Mouse (Mus musculus): ENCODE measurements at regions not wholly inside any gene's neighbourhood (a gene's known extent, or its start where the extent isn't known, plus 50 kb on each side); places are given as distances from the start of the nearest gene placed in this dataset.

DNA sequence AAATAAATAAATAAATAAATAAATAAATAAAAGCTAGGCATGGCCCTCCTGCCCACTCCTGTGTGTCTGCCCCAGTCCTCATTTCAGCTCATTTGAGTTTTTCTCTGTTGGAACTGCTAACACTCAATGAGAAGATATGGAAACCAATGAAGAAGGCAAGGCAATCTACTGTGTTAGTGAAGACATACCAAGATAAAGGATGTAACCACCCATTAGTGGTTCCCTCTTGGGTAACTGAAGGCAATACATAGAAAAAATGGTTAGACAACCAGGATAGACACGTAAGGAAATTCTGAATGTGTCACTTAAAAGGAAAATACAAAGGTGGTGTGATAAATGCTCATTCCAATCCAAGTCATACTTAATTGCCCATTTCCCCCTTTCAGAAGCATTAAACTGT, 140.9 kb upstream of the Slc7a11 start:
- Histone ChIP-seq H3K27me3 (ENCODE audit: poor library complexity, severe bottlenecking) (no peaks in the 10 kb centered on the region), H3K4me1 (no peaks in the 10 kb centered on the region), H3K9me3 (no peaks in the 10 kb centered on the region), H3K27ac (no peak overlapping the region), H3K4me3 (no peak overlapping the region), H3K36me3 (replicated peaks) (no peaks in the 10 kb centered on the region)
- 100% methylated on average over 1 of the region's 1 CpGs for WGBS
- DNase-seq (ENCODE audit: extremely low spot score, low spot score): no peak

DNA sequence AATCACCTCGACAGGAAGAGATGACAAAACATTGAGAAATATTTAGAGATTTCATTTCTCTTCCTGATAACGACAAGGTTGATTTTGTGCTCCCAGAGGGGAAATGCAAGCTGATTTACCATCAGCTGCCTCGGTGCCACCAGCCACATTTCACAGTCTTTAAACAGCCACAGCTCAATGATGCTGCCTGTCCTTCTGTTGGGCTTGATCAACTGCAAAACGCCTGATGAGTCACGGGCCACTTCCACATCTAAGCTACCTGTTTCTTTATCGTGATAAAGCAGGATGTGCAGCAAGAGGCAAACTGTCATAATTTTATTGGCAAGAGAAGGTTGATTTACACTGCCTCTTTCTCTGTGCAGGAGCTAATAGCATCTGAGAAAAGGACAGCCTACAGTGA, 140.1 kb upstream of the Slc7a11 start:
- Histone ChIP-seq H3K36me3 (replicated peaks) (no peaks in the 10 kb centered on the region), H3K27me3 (ENCODE audit: poor library complexity, severe bottlenecking) (no peaks in the 10 kb centered on the region), H3K4me3 (no peak overlapping the region), H3K27ac (no peak overlapping the region), H3K4me1 (no peaks in the 10 kb centered on the region), H3K9me3 (no peaks in the 10 kb centered on the region)
- 87% methylated on average over 6 of the region's 6 CpGs for WGBS
- no peak for DNase-seq (ENCODE audit: extremely low spot score, low spot score)

DNA sequence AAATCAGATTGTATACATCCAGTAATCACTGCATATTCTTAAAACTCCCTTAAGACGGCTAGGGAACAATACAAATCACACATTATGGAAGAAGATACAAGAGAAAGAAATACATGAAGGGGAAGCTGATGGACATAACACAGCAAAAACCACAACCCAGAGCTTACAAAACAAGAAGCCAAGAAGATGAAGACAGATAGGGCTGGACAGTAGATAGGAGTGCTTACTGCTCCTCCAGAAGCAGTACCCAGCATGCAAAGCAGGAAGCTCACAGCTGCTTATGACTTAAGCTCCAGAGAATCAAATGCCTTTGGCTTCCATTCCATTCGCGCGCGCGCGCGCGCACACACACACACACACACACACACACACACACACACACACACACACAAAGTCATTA, 131.0 kb upstream of the Slc7a11 start:
- Histone ChIP-seq H3K36me3 (replicated peaks) (no peaks in the 10 kb centered on the region), H3K4me1 (no peaks in the 10 kb centered on the region), H3K27me3 (ENCODE audit: poor library complexity, severe bottlenecking) (no peaks in the 10 kb centered on the region), H3K27ac (no peak overlapping the region), H3K4me3 (no peak overlapping the region), H3K9me3 (peaks cover 3% of the 10 kb centered on the region; the same call in 1 of the 2 replicates)
- DNase-seq (ENCODE audit: extremely low spot score, low spot score): no peak
- WGBS: 96% methylated on average over 9 of the region's 9 CpGs

DNA sequence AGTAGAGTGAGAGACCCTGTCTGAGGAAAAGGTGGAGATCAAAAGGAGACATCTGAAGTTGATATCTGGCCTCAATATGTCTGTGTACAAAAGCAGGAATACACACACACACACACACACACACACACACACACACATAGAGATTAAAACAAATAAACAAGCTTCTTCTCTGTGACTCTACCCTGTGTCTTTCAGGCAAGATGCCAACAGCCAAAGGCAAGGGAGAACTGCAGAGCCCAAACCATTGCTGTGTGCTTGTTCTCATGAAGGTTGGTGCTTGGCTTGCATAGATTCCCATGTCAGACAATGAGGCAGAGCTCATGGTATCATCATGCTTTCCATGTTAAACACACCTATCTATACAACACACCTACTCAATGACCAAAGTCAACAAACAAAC, 126.6 kb upstream of the Slc7a11 start:
- Histone ChIP-seq H3K4me1 (peaks cover 10% of the 10 kb centered on the region; the same call in 1 of the 2 replicates), H3K36me3 (replicated peaks) (no peaks in the 10 kb centered on the region), H3K9me3 (peaks cover 3% of the 10 kb centered on the region; the same call in 1 of the 2 replicates), H3K27ac (no peak overlapping the region), H3K27me3 (ENCODE audit: poor library complexity, severe bottlenecking) (no peaks in the 10 kb centered on the region), H3K4me3 (no peak overlapping the region)
- no peak for DNase-seq (ENCODE audit: extremely low spot score, low spot score)

DNA sequence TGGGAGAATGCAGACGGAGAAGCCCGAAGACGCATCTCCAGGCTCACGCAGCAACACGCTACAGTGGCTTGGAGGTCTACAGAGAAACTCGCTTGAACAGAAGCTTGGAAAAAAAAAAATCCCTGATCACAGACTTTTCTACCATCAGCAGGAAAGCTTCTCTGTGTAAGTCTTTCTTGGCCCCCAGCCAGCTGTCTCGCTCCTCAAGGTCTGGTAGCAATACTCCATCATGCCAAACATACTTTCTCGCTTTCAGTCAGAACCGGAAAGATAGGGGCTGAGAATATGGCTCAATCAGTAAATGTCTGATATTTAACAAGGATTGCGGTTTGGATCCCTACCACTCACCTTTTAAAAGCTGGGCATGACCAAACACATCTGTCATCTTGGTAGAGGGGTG, 126.2 kb upstream of the Slc7a11 start:
- 93% methylated on average over 10 of the region's 10 CpGs for WGBS
- Histone ChIP-seq H3K27ac (no peak overlapping the region), H3K9me3 (peaks cover 3% of the 10 kb centered on the region; the same call in 1 of the 2 replicates), H3K4me3 (no peak overlapping the region), H3K27me3 (ENCODE audit: poor library complexity, severe bottlenecking) (no peaks in the 10 kb centered on the region), H3K4me1 (peaks cover 10% of the 10 kb centered on the region; the same call in 1 of the 2 replicates), H3K36me3 (replicated peaks) (no peaks in the 10 kb centered on the region)
- DNase-seq (ENCODE audit: extremely low spot score, low spot score): no peak

DNA sequence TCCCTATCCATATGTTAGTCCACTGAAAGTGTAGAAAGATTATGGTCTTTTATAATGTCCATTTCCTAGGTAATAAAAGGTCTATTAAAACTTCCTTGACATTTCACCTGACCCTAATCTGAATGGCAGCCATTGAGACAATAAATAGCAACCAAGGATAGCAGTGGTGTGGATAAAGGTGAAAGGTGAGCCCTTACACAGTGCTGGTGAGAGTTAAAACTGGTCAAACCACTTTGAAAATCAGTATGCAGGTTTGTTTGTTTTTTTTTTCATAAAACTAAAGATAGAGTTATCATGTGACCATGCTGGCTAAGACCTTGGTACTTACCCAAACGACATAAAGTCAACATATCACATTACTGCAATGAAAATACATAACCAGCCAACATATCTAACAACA, 110.7 kb upstream of the Slc7a11 start:
- no peaks in the 10 kb centered on the region for H3K36me3 ChIP-seq (replicated peaks)
- DNase-seq (ENCODE audit: extremely low spot score, low spot score): no peak
- no peak overlapping the region for H3K4me3 ChIP-seq
- no peaks in the 10 kb centered on the region for H3K27me3 ChIP-seq (ENCODE audit: poor library complexity, severe bottlenecking)
- peaks cover 37% of the 10 kb centered on the region for H3K4me1 ChIP-seq
- H3K27ac ChIP-seq: no peak overlapping the region
- 59% methylated on average over 1 of the region's 1 CpGs for WGBS
- no peaks in the 10 kb centered on the region for H3K9me3 ChIP-seq

DNA sequence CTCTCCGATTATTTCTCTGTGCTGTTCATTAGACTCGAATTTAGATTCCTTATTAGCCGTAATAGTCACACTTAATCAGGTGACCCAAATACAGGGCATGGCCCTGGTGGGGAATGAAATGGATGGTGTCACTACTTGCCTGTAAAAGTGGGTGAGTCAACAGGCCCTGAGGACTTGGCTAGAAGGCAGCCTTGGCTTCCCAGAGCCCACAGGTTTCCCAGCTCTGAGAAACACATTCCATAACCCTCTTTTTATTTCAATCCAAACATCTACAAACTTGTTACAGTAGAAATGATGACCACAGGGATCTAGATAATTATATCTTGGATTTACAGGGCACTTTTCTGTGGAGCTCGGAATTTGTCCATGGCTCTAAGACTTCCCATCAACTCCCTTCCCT, 105.2 kb upstream of the Slc7a11 start:
- H3K9me3 ChIP-seq: no peaks in the 10 kb centered on the region
- WGBS: 92% methylated on average over 4 of the region's 4 CpGs

DNA sequence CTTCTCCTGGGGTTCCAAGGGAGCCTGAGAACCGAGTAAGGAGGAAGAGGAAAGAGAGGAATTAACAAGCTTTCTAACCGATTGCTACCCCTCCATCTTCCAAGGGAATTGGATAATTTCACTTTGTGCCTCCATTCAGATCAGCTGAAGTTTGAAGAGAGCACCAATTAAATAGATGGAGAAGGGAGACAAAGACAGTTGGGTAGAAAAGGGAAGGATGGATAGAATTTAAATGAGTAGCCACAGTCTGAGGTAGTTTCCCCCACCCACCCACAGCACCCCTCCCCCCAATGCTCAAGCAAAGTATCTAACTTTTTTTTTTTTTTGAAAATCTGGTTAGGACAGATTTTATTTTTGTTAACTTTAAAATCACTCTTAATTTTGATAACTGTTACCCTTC, 87.2 kb upstream of the Slc7a11 start:
- Histone ChIP-seq H3K36me3 (replicated peaks) (0 out of 2 replicates have a peak, but pooled peaks cover 3% of the 10 kb centered on the region), H3K27ac (0 out of 2 replicates have a peak overlapping the region, but pooled peaks have one; percentile 9), H3K4me1 (peaks cover 9% of the 10 kb centered on the region; the same call in 1 of the 2 replicates), H3K4me3 (no peak overlapping the region), H3K9me3 (peaks cover 5% of the 10 kb centered on the region; the same call in 1 of the 2 replicates), H3K27me3 (ENCODE audit: poor library complexity, severe bottlenecking) (no peaks in the 10 kb centered on the region)
- DNase-seq (ENCODE audit: extremely low spot score, low spot score): no peak
- WGBS: 20% methylated on average over 2 of the region's 2 CpGs

More for the DNA sequence above, 105.2 kb upstream of the Slc7a11 start:
- Histone ChIP-seq H3K4me3 (no peak overlapping the region), H3K27ac (no peak overlapping the region), H3K36me3 (replicated peaks) (no peaks in the 10 kb centered on the region), H3K27me3 (ENCODE audit: poor library complexity, severe bottlenecking) (no peaks in the 10 kb centered on the region), H3K4me1 (peaks cover 25% of the 10 kb centered on the region)
- no peak for DNase-seq (ENCODE audit: extremely low spot score, low spot score)

DNA sequence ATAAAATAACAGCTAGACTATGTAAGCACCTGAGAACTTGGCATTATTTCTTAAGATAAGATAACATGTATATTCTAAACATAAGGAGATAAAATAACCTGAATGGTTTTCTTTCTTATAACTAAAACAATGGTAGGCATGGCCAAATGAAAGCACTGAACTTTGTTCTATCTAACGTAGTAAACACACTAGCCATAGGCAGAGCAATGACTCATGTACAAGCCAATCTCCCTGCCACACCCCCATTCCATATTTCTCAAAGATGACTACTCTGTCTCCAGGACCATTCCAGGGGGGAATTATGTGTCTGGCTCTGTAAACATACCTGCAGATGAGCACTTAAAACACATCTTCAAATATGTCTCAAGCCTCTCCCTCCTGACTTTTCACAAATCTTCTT, 80.6 kb upstream of the Slc7a11 start:
- Histone ChIP-seq H3K36me3 (replicated peaks) (no peaks in the 10 kb centered on the region), H3K4me3 (no peak overlapping the region), H3K27ac (no peak overlapping the region), H3K27me3 (ENCODE audit: poor library complexity, severe bottlenecking) (no peaks in the 10 kb centered on the region), H3K9me3 (no peaks in the 10 kb centered on the region), H3K4me1 (no peaks in the 10 kb centered on the region)
- DNase-seq (ENCODE audit: extremely low spot score, low spot score): no peak
- 97% methylated on average over 1 of the region's 1 CpGs for WGBS

DNA sequence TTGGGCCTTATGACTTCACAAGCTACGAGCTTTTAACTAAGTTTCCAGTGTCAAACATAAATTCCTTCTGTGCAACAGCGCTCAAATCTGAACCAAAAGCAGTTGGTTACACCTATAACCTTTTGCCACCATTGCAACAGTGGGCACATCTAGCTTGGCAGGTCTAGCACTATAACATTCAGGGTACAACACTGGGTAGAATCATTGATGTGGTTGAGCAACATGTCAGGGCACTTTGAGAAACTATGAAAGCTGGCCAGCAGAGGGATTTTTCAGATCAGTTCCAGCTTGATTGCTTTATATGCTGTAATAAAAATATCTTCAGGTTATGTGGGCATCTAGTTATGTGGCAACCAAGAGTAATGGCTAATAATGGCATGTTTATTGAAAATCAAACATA, 63.8 kb upstream of the Slc7a11 start:
- 84% methylated on average over 2 of the region's 2 CpGs for WGBS
- H3K4me3 ChIP-seq: no peak overlapping the region
- DNase-seq (ENCODE audit: extremely low spot score, low spot score): no peak
- no peaks in the 10 kb centered on the region for H3K4me1 ChIP-seq
- H3K27me3 ChIP-seq (ENCODE audit: poor library complexity, severe bottlenecking): no peaks in the 10 kb centered on the region
- H3K9me3 ChIP-seq: no peaks in the 10 kb centered on the region
- H3K36me3 ChIP-seq (replicated peaks): no peaks in the 10 kb centered on the region
- H3K27ac ChIP-seq: no peak overlapping the region
